Mouse (Mus musculus): ENCODE data around the gene Brd2.

Gene Brd2

GRCm38 (mm10) chr17:34092197-34092875, 30.1 kb downstream of the Brd2 start, which contains the start of gene H2-Oa:
Gene H2-Oa (plus strand): TSS chr17:34092340.
- intact Hi-C loops (cut with DNase I), result no loop called here

GRCm38 (mm10) chr17:34090923-34091322, 31.5 kb downstream of the Brd2 start:
- intact Hi-C loops (cut with DNase I), result no loop called here

GRCm38 (mm10) chr17:34088124-34088523, 34.3 kb downstream of the Brd2 start:
- intact Hi-C loops (cut with DNase I), result no loop called here

GRCm38 (mm10) chr17:34087386-34087785, 35.0 kb downstream of the Brd2 start:
- intact Hi-C loops (cut with DNase I), result no loop called here

- intact Hi-C loops (cut with DNase I), result no loop called here
Observed at GRCm38 (mm10) chr17:34083104-34083503, 39.3 kb downstream of the Brd2 start.

- intact Hi-C loops (cut with DNase I), result loop anchor here (5.0 to 10.0 kb wide), 2 partner anchors 58 to 155 kb away; partner anchors contain the start of gene H2-Ob
Observed at GRCm38 (mm10) chr17:34079621-34080020, 42.8 kb downstream of the Brd2 start.

GRCm38 (mm10) chr17:34079002-34079401, 43.4 kb downstream of the Brd2 start:
- intact Hi-C loops (cut with DNase I), result loop anchor here (5.0 to 10.0 kb wide), 2 partner anchors 58 to 156 kb away; partner anchors contain the start of gene H2-Ob

GRCm38 (mm10) chr17:34078148-34078547, 44.3 kb downstream of the Brd2 start:
- intact Hi-C loops (cut with DNase I), result loop anchor here (5.0 to 10.0 kb wide), 2 partner anchors 59 to 157 kb away; partner anchors contain the start of gene H2-Ob

- intact Hi-C loops (cut with DNase I), result loop anchor here (2.0 to 10.0 kb wide), 3 partner anchors 60 to 157 kb away; partner anchors contain the start of gene H2-Ob
Observed at GRCm38 (mm10) chr17:34077549-34077948, 44.9 kb downstream of the Brd2 start.

GRCm38 (mm10) chr17:34075271-34075670, 47.2 kb downstream of the Brd2 start:
- intact Hi-C loops (cut with DNase I), result loop anchor here (5.0 to 10.0 kb wide), 2 partner anchors 62 to 160 kb away; partner anchors contain the start of gene H2-Ob

- intact Hi-C loops (cut with DNase I), result loop anchor here (10.0 kb wide), 1 partner anchor 163 kb away; the partner anchor contains the start of gene H2-Ob
Observed at GRCm38 (mm10) chr17:34072091-34072490, 50.3 kb downstream of the Brd2 start.

GRCm38 (mm10) chr17:34068864-34069263, 53.6 kb downstream of the Brd2 start:
- intact Hi-C loops (cut with DNase I), result no loop called here
